Mouse (Mus musculus) ovary, adult 18-20 months (tissue): ENCODE measurements around the gene Fam81a.

Source experiments
- DNase-seq: peaks from one replicate; pipeline ENCODE4 v3.0.0; 2022; ENCODE audit warnings: low spot score, mixed read lengths

Fam81a gene

GRCm38 (mm10) chr9:70142460-70142859, at the start of gene Fam81a:
Gene Fam81a, minus strand, starts transcription at chr9:70142560.
- DNase-seq: no peak

- no peak for DNase-seq
These were observed 40.3 kb upstream of the Fam81a start for GRCm38 (mm10) chr9:70182639-70183038.

- no peak for DNase-seq
These were observed 39.4 kb upstream of the Fam81a start for GRCm38 (mm10) chr9:70181719-70182118.

DNA sequence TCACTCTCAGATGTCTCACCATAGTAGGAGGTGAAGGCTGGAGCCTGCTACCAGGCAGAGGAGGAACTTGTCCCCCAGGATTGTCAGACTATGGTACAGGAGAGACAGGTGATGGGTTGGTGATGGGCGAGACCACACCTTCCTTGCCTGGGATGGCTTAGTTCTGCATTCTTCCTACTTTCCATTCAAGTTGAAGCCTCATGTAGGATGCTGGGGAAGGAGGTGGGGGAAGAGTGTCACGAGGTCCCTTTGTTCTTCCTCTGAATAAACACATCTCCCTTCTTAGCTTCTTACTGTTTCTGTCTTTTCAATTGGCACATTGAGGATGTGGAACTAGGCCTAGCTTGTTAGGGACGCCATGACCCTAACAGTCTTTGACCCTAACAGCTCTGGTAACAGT, 33.9 kb upstream of the Fam81a start:
- no peak for DNase-seq

DNA sequence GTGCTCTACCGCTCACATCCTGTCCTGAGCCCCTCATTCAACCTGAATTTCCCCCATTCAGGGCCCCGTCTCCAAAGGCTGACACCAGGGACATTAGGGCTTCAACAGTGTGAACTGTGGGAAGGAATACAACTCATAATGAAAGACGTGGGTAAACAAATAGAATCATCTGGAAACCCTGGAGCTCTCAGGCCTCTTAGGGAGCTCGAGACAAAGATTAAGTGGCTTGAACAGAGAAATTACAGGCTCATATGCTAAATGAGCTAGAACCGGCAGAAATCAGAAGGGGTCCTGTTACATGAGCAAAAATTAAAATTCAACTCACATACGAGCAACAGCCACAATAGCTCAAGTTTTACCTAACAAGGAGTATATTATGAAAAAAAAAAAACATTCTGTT, 32.5 kb upstream of the Fam81a start:
- no peak for DNase-seq

DNA sequence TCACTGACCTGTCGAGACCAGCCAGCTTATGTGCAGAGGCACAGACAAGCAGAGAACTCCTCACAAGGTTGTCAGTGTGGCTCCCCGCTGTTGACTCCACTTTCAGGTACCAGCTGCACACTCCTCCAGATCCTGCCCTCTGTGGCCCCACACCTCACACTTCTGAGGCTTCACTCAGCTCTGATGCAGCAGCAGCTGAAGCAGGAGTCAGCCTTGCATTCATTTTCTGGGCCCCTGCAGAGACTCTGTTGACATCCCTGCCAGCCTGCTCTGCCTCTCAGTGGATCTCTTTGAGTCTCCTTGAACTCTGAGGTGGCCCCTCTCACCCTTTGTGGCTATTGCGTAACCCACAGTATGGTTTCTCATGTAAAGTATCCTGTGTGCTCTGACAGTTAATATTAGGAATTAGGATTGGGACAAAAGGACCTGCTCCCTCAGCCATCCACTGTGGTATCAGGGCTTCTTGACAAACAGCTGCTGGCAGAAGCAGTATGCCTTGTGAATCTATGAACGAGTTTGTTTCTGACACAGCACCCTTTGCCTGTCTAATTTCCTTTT, 32.0 kb upstream of the Fam81a start:
- DNase-seq: no peak

- no peak for DNase-seq
These were observed 26.6 kb upstream of the Fam81a start for GRCm38 (mm10) chr9:70168973-70169372.

- DNase-seq: no peak
These were observed 17.7 kb upstream of the Fam81a start for GRCm38 (mm10) chr9:70160071-70160470.

DNA sequence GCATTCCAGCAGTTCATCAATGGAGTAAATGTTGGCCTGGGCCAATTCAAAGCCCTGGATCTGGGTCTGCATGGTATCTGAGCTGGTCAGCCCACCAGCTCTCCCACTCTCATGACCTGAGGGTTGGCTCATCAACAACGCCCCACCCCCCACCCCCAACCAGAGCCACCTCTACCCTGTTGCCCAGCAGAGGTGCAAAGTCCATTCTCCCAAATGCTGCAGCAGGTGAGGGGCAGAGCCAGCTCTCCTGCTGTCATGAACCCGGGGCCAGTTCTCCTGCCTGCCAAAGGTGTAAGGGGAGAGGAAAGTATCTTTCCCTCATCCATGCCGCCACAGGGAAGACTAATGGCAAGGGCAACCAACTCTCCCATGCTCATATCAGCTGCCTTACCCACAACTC, 5.3 kb upstream of the Fam81a start:
- no peak for DNase-seq

- DNase-seq: no peak
These were observed 3.1 kb upstream of the Fam81a start for GRCm38 (mm10) chr9:70145426-70145825.

- DNase-seq: no peak
These were observed 966 bp upstream of the Fam81a start for GRCm38 (mm10) chr9:70143326-70143725.

DNA sequence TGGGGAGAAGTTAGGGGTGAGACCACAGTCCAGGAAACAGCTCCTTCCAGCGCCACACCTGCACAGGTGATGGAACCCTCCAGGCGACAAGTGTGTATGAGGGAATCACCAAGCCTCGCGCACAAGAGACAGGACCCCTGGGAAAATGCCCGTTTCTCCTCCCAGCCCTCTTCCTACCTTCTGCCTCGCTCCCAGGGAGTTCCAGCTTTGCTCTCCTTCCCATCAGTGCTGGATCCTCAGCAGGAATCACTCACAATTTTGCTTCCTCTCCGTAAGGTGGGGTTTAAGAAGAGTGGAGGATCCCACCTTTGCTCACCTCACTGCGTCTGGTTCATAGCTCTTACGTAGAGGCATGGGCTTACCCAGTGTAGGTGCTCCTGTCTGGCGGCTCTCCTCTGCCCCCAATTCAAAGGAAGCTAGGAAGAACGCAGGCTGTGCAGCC, 454 bp downstream of the Fam81a start:
- no peak for DNase-seq

DNA sequence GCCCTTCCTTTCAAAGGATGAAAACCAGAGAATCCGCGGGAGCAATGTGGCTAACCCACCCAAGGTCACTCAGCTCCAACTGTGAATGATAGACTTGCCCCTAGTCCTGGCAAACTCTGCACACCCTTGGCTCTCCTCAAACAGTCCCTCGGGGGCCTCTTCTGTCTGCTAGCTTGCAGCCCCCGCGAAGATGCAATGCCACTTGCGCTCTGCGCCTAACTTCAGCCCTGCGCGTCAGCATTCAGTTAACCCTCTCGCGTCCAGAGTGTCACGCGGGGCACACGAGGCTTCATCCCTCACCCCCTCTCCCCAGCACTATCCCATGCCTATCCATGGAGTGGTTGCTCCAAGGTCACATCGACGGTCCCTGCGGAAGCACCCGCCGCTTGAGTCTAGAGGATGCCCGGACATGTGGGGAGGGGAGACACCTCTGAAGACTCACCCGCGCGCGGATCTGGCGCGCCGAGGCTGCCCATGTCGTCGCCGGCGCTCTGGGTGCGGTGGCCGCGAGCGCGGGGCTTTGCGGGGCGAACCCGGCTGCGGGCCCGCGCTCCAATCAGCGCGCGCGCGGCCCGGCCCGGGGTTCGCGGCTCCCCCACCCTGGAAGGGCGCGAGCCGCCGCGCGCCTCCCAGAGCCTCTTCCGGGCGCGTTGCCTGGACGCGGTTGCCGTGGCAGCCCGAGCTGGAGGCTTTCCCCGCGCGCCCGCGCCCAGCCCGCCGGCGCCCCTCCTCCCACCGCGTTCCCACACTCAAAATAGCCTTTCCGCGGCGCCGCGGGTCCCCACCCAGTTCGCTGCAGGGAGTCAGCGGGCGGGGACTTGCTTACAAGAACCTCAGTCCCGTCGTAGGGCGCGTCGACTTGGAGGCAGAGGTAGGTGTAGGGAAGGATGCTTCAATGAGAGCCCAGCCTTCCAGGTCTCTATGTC, 1.2 kb downstream of the Fam81a start:
- peak; percentile 44 for DNase-seq

- no peak for DNase-seq
These were observed 2.0 kb downstream of the Fam81a start for GRCm38 (mm10) chr9:70140340-70140739.

DNA sequence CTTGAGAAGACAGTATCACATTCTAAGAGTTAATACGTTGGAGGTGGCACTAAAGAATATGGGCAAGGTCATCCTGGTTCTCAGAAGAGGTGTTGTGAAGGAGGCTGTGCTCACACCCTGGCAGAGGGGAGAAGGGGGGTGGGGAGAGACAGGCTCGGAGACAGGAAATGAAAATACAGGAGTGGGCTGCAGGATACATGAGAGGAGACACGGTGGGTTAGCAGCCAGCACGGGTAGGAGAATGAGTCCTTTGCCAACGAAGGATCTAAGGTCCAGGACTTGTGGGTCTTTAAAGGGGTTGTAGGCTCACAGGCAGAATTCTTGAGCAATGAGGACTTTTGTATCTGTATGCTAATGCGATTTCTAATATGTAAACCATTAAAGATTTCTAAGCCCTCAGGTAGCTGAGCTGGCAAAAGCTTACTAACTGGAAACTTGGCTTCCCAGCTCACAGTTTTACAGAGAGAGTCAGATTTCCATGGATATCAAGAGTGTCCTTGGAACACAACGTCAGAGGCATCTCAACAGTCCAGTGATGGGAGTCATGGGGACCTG, 3.0 kb downstream of the Fam81a start:
- DNase-seq: no peak

DNA sequence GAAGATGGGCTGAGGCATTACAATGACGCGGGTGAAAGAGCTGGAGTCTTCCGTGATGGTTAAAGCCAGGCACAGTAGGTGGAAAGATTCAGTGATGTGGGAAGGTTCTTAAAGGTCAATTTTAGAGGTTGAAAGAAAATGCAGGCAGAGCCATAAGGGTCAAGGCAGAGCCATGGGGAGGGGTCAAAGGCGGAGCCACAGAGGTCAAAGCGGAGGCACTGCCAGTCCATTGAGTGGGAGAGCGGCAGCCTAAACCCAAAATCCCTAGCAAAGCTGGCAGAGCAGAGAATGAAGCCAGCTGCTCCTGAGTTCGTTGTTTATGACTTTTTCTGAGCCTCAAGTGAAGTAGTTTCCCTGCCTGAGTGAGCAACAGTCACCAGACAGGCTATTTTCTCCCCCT, 3.8 kb downstream of the Fam81a start:
- no peak for DNase-seq

DNA sequence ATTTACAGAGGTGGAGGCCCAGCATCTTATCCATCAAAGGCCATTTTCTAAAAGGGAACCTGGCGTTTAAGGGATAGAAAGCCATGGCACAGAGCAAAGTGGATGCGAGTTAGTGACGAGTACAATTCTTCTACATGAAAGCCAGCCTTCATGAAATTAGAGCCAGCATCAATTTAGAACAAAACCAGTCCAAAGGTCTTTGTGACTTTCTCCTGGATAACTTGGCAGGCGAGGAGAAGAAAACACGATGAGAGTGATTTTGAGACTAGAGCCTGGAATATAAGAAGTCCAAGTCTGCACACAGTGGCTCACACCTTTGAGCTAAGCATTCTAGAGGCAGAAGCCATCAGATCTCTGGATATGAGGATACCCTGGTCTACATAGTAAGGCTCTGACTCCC, 4.4 kb downstream of the Fam81a start:
- no peak for DNase-seq

DNA sequence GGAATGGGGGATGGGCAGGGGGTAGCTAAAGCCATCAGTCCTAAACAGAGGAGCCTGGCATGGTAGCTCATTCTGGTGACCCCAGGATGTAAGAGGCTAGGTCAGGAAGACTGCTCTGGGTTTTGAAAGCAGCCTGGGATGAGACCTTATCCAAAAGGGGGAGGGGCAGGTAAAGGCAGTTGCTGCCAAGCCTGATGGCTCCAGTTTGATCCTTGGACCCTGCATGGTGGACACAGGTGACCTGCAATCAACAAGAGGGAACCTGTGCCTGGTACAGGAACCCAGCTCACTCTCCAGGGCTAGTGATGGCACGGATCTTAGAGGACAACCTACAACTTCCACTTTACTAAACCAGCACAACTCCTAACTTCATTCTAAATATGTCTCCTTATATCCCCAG, 7.2 kb downstream of the Fam81a start:
- no peak for DNase-seq

- no peak for DNase-seq
These were observed 7.6 kb downstream of the Fam81a start for GRCm38 (mm10) chr9:70134716-70135115.

GRCm38 (mm10) chr9:70134215-70134614, 8.1 kb downstream of the Fam81a start:
- no peak for DNase-seq

DNA sequence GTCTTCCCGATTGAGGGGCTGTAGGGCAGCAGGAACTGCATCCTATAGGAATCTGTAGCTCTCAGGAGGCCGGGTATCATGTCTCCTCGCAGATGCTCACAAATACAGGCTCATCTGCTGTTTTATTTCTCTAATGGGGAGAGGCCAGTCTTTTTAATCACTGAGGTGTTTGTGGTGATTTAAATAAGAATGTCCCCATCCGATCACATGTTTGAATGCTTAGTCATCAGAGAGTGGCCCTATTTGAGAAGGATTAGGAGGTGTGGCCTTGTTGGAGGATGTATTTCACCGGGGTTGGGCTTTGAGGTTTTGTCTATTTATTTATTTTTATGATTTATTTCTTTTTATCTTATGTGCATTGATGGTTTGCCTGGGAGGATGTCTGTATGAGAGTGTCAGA, 11.6 kb downstream of the Fam81a start:
- no peak for DNase-seq

DNA sequence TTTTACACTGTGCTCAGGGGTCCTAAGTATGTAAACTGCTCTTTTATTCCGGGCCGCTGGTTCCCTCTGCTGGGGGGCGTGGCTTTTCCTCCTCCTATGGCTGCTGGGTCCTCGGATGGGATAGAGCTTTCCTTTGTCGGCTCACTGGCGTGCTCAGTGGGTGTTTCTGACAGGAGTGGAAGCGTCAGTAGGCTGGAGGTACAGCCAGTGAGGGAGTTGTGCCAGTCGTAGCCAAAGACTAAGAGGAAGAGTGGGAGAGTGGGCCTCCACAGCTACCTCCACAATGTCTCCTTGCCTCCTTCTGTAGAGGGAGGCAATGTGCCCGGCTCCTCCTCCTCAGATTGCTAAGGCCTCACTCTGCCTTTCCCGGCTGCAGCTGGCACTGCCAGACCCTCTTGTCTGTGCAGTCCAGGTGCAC, 30.5 kb downstream of the Fam81a start:
- peak; percentile 11 for DNase-seq

DNA sequence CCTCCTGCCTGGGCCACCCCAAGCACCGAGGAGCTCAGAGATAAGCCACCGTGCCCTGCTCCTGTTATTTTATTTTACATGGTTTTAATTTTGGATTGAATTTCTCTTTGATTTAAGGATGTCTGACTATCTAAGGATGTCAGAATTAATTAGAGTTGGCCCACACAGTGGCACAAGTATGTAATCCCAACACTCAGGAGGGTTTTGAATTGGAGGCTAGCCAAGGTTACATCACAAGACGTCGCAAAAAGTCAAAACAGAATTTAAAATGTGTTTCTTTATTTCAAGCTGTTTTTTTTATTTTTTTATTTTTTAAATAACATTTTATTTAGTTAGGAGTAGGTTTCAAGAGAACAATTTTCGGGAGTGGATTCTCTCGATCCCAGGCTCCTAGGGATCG, 31.5 kb downstream of the Fam81a start:
- no peak for DNase-seq
